Mouse (Mus musculus) erythroblast, embryonic 14.5 days (primary cell): ENCODE results near the gene Ubxn11. TPM values are rescaled to one million over a fixed set of nuclear protein-coding genes. Genes with fewer than 3 reads are reported as not detected.

Experiments used
- H3K27me3 ChIP-seq: 2 replicates; pipeline ENCODE4 v1.6.1; 2012; ENCODE audit warnings: inconsistent platforms; ENCODE audit not compliant: control insufficient read depth
- H3K36me3 ChIP-seq: 2 replicates; pipeline ENCODE4 v1.6.1; 2012; ENCODE audit warnings: mild to moderate bottlenecking, inconsistent platforms; ENCODE audit not compliant: control insufficient read depth
- H3K4me1 ChIP-seq: 2 replicates; pipeline ENCODE4 v1.6.1; 2012; ENCODE audit warnings: inconsistent platforms; ENCODE audit not compliant: control insufficient read depth
- H3K4me3 ChIP-seq: replicated peaks from 2 replicates; pipeline ENCODE3; 2012; ENCODE audit warnings: moderate library complexity, mild to moderate bottlenecking, inconsistent platforms
- H3K9me3 ChIP-seq: 2 replicates; pipeline ENCODE4 v1.6.1; 2012; ENCODE audit warnings: low read length, inconsistent platforms, mixed read lengths; ENCODE audit not compliant: control insufficient read depth
- GATA1 ChIP-seq: IDR thresholded peaks from 2 replicates; pipeline ENCODE4 v1.6.1; 2012; ENCODE audit warnings: low read length, inconsistent platforms, mixed read lengths
- TAL1 ChIP-seq: IDR thresholded peaks from 3 replicates; pipeline ENCODE4 v1.6.1; 2012; ENCODE audit warnings: low read length, inconsistent platforms, mixed read lengths
- polyA plus RNA-seq: library from polyadenylated mRNA; stranded (reverse); fragments of >175 nt; gene quantifications from 2 replicates; pipeline ENCODE4 v1.2.3, GENCODE M21; 2012

Ubxn11 gene
- 0.08 and 0.21 TPM in 2 replicates for polyA plus RNA-seq

DNA sequence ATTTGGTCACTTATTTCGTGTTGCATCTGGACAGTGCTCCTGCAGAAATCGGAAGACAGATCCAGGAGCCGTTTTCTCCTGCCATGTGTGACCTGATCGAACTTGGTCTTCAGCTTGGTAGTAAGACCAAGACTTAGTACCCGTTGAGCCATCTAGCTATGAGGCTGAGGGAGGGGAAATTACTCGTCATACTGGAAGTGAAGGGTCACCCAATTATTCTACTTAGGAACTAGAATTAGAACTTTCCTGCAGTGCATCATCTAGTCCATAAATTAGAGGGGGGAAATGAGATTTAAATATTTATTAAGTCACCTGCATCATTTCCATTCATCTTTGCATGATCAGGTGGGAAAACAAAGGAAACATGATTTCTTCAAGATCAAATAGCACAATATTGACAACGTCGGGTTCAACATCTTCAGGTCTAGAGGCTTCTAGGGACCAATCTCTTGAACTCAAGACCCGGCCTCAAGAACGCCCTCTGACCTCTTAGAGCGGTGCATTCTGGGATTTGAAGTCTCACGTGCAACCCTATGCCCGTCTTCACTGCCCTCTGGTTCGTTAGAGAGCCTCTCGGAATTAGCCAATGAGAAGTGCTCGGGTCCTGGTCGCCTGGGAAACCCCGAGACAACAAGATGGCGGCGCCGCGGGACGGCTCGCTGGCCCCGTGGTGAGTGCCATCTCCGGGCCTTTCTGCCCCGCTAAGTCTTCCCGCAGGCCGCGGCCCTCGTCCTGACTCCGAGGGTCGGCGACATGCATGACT, at the start of gene Ubxn11:
Gene Ubxn11, plus strand, starts transcription at position 592 of the 763 bp plus-strand sequence.
- TF ChIP-seq TAL1 = no peak
- no peak for TF ChIP-seq GATA1
- H3K4me1 ChIP-seq = peaks cover 37% of the 10 kb centered on the region
- no peaks in the 10 kb centered on the region for H3K9me3 ChIP-seq

GRCm38 (mm10) chr4:134053538-134053937, 48.8 kb upstream of the Ubxn11 start, which contains the start of gene Zfp683:
Zfp683 (plus strand) TSS chr4:134053838.
- TF ChIP-seq TAL1 (no peak), GATA1 (no peak)

More for the DNA sequence above, at the start of gene Ubxn11:
- Histone ChIP-seq H3K36me3 (no peaks in the 10 kb centered on the region), H3K27me3 (no peaks in the 10 kb centered on the region), H3K4me3 (peak within 1 kb of the TSS; percentile 90)

DNA sequence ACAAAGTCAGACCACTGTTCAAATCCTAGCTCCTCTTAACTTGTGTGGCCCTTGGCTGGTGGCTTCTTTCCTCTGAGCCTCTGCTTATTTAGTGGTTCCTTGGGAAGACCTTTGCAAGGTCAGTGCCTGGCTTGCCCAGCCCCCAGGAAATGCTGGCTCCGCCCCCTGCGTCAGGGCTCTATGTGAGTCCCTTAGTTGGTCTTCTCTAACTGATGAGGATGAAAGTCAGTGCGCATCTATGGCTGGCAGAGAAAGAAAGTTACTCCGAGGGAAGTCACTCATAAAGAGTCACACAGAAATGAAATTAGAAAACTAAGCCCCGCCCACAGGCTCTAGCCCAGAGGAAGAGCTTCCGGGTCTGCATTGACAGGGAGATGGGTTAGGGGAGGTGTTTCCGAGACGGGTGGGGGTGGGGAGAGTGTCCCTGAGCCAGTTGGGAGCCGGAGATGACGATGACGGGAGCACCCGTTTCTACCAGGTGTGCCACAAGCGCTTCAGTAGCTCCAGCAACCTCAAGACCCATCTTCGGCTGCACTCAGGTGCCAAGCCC, 44.1 kb upstream of the Ubxn11 start:
- Histone ChIP-seq H3K4me1 (peaks cover 26% of the 10 kb centered on the region), H3K36me3 (no peaks in the 10 kb centered on the region), H3K9me3 (no peaks in the 10 kb centered on the region), H3K27me3 (no peaks in the 10 kb centered on the region), H3K4me3 (no peak overlapping the region)
- TF ChIP-seq GATA1 = no peak
- no peak for TF ChIP-seq TAL1

More at GRCm38 (mm10) chr4:134053538-134053937, 48.8 kb upstream of the Ubxn11 start, which contains the start of gene Zfp683:
- Histone ChIP-seq H3K27me3 (no peaks in the 10 kb centered on the region), H3K4me3 (no peak within 1 kb of the TSS), H3K4me1 (no peaks in the 10 kb centered on the region), H3K9me3 (no peaks in the 10 kb centered on the region), H3K36me3 (no peaks in the 10 kb centered on the region)

GRCm38 (mm10) chr4:134058908-134059307, 43.5 kb upstream of the Ubxn11 start:
- H3K9me3 ChIP-seq = no peaks in the 10 kb centered on the region
- H3K4me3 ChIP-seq = no peak overlapping the region
- H3K27me3 ChIP-seq = no peaks in the 10 kb centered on the region
- no peaks in the 10 kb centered on the region for H3K36me3 ChIP-seq
- TF ChIP-seq GATA1 (no peak), TAL1 (no peak)
- peaks cover 28% of the 10 kb centered on the region for H3K4me1 ChIP-seq

DNA sequence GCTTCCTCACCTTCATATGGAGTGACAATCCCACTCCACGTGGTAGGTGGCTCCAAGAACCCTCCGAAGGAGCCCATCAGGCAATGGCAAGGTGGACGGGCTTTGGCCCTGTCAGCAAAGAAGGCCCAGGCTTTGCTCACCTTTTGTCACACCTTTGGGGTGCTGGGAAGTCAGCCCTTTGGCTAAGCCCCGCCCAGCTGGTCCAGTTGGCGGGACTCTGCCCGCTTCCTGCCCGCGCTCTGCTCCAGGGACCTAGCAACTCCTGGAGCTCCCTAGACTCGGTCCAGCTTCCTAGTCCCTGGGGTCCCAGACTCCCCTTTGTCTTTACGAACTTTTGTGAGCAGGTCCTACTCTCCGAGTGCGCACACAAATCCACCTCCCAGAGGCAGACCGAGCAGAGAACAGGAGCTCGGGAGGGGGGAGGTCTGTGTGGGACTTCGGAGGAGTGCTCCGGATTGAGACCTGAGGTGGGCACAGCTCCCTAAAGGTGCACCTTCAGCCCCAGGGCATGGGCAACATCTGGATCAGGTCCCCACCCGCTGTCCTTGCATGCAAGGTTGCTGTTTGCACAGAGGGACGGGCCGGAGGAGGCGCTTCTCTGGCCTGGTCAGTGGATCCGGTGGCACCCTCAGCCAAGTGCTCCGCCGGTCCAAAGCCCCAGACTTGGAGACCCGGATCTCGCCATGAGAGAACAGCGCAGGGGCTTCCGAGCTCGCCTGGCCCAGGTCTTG, 42.1 kb upstream of the Ubxn11 start, which contains the start of gene Crybg2:
Gene Crybg2, plus strand, starts transcription at position 681 of the 731 bp plus-strand sequence.
- peaks cover 28% of the 10 kb centered on the region for H3K4me1 ChIP-seq
- no peak within 1 kb of the TSS for H3K4me3 ChIP-seq
- H3K9me3 ChIP-seq = no peaks in the 10 kb centered on the region
- no peaks in the 10 kb centered on the region for H3K36me3 ChIP-seq
- peaks cover 7% of the 10 kb centered on the region for H3K27me3 ChIP-seq
- TF ChIP-seq TAL1 = no peak
- no peak for TF ChIP-seq GATA1

GRCm38 (mm10) chr4:134061166-134061830, 41.1 kb upstream of the Ubxn11 start:
- Histone ChIP-seq H3K36me3 (no peaks in the 10 kb centered on the region), H3K27me3 (peaks cover 16% of the 10 kb centered on the region), H3K4me1 (peaks cover 28% of the 10 kb centered on the region), H3K4me3 (no peak overlapping the region), H3K9me3 (no peaks in the 10 kb centered on the region)
- no peak for TF ChIP-seq TAL1
- TF ChIP-seq GATA1 = no peak

- H3K4me3 ChIP-seq = peak overlapping the region; percentile 10
- no peaks in the 10 kb centered on the region for H3K36me3 ChIP-seq
- TF ChIP-seq TAL1 (no peak), GATA1 (no peak)
- H3K9me3 ChIP-seq = no peaks in the 10 kb centered on the region
- peaks cover 28% of the 10 kb centered on the region for H3K4me1 ChIP-seq
- peaks cover 19% of the 10 kb centered on the region for H3K27me3 ChIP-seq
These were observed 40.4 kb upstream of the Ubxn11 start for GRCm38 (mm10) chr4:134061944-134062446.

DNA sequence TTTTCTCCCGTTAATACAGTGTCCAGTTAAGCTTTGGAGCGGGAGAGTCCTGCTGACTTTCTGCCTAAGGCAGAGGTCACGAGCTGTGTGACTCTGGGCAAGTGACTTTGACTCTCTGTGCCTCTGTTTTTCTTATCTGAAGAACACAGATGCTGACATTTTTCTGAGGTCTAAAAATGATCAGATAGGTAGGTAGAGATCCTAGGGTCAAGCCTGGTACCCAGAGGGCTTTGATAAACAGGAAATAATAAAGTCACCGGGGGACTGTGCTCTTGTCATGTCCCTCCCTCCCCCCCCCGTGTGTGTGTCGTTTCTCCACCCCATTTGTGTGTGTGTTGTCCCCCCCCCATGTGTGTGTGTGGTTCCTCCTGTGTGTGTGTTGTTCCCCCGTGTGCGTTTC, 39.8 kb upstream of the Ubxn11 start:
- H3K27me3 ChIP-seq = peaks cover 19% of the 10 kb centered on the region
- no peaks in the 10 kb centered on the region for H3K9me3 ChIP-seq
- TF ChIP-seq TAL1 (no peak), GATA1 (0 out of 2 replicates have a peak, but pooled peaks have one; percentile 17)
- no peaks in the 10 kb centered on the region for H3K36me3 ChIP-seq
- H3K4me1 ChIP-seq = peaks cover 28% of the 10 kb centered on the region
- peak overlapping the region; percentile 2 for H3K4me3 ChIP-seq
